Mouse (Mus musculus): ENCODE measurements around the gene Cacul1. TPM values are rescaled to one million over a fixed set of nuclear protein-coding genes. Genes with fewer than 3 reads are reported as not detected.
A peak's percentile ranks its signal among the peaks of the same experiment; 100 is the strongest.

Gene Cacul1
- total RNA-seq, 2 experiments from 2014 or later = 48.9 to 51.9 TPM

DNA sequence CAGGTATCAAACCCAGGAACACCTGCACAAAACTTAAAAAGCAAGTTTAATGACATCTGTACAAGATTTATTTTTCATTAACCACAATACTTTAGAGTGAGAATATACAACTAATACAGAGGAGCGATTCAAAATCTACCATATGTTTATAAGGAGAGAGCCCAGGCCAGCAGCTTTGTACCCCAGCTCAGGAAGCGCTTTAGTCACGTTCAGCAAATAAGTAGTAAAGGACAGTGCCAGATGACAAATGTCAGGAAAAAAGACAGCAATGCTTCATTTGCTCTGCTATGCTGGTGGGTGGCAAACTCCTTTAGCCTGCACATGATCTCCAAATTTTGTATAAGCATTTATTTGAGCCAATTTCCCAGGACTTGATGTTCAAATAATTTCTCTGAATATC, 56.1 kb downstream of the Cacul1 start:
- DNase-seq (ENCODE audit: low spot score in 2 of 2) = no peak
- no peak overlapping the region for H3K4me3 ChIP-seq
- TF ChIP-seq CTCF (conservative IDR thresholded peaks at IDR 0.05) = no peak
- no peak overlapping the region for H3K27ac ChIP-seq

DNA sequence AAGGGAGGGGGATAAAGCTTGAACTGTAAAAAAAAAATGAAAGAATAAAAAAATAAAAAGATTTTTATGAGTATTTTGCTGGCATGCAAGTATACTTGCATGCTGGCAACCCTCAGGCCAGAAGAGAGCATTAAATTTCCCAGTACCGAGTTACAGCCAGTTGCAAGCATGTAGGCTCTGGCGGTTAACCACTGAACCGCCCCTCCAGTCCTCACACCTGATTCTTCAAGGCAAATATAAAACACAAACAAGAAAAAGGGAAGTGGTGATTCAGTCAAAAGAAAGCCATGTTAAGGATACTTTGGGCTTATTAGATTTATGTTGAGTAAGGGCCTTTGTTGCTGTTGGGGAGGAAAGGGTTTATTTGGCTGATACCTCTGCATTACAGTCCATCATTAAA, 60.7 kb downstream of the Cacul1 start:
- DNase-seq (ENCODE audit: low spot score in 2 of 2) = no peak
- no peak for TF ChIP-seq CTCF (conservative IDR thresholded peaks at IDR 0.05)
- no peak overlapping the region for H3K4me3 ChIP-seq

GRCm38 (mm10) chr19:60515064-60515463, 65.8 kb downstream of the Cacul1 start:
- no peak overlapping the region for H3K4me3 ChIP-seq
- no peak for DNase-seq (ENCODE audit: low spot score in 2 of 2)
- H3K27ac ChIP-seq = no peak overlapping the region
- TF ChIP-seq CTCF (conservative IDR thresholded peaks at IDR 0.05) = no peak

More for the DNA sequence above, 60.7 kb downstream of the Cacul1 start:
- no peak overlapping the region for H3K27ac ChIP-seq

DNA sequence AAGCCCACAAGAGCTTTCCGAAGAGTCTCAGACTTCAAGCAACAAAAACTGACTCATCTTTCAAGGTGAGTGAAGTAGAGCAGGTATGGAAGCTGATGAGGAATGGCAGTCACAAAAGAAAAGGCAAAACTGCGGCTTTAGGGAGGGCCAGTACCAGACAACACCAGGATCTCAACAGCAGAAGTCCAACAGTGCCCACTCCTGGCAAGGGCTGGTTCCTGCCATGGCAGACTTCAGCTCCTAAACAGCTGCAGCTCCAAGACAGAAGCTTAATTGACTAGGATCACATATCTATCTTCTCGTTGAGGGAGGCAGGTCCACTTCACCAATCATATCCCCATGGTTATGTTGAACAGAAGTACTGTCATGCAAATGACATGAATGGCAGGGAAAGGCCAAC, 67.4 kb downstream of the Cacul1 start:
- TF ChIP-seq CTCF (conservative IDR thresholded peaks at IDR 0.05) = peak; percentile 77
- H3K4me3 ChIP-seq = no peak overlapping the region
- no peak overlapping the region for H3K27ac ChIP-seq
- DNase-seq (ENCODE audit: low spot score in 2 of 2) = peak in 1 of 2 experiments; percentile 48

- no peak for TF ChIP-seq CTCF (conservative IDR thresholded peaks at IDR 0.05)
- no peak for DNase-seq (ENCODE audit: low spot score in 2 of 2)
Observed at GRCm38 (mm10) chr19:60500209-60500608, 80.6 kb downstream of the Cacul1 start.

DNA sequence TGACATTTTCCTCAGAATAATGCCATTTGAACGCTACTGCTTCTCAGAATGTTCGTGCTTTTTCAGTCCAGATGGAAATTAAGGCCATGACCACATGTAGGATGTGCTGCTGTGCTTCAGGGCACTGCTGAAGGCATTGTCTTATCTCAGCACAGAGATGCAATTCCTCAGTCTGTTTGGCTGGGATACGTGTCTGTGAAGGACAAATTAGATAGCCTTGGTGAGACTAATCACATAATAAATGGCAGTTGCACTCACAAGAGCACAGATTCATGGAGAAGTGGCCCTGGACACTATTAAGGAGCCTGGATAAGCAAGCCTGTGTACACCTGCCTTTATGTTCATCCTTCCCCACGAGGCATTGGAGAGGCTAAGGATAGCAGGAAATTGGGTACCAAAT, 83.7 kb downstream of the Cacul1 start:
- no peak overlapping the region for H3K4me3 ChIP-seq
- TF ChIP-seq CTCF (conservative IDR thresholded peaks at IDR 0.05) = no peak

More at GRCm38 (mm10) chr19:60500209-60500608, 80.6 kb downstream of the Cacul1 start:
- Histone ChIP-seq H3K4me3 (no peak overlapping the region), H3K27ac (no peak overlapping the region)

DNA sequence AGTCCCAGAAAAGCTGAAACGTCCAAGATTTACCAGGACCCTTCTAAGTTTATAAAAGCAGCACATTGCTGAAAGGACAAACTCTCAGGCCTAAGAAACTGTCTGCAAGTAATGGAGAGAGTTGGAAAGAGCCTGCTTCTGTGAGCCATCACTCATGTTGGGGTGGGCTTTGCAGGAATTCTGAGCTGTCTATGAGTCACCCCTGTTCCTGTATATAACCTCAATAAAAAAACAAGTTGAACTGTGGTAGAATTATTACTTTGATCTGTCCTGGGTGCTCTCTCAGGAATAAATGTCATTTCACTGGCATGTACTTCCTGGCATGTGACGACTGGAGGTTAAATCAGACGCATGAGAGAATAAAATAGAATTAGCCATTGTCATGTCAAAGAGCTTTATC, 85.1 kb downstream of the Cacul1 start:
- TF ChIP-seq CTCF (conservative IDR thresholded peaks at IDR 0.05) = no peak

More for the DNA sequence above, 83.7 kb downstream of the Cacul1 start:
- H3K27ac ChIP-seq = no peak overlapping the region
- no peak for DNase-seq (ENCODE audit: low spot score in 2 of 2)

GRCm38 (mm10) chr19:60489566-60489965, 91.3 kb downstream of the Cacul1 start:
- DNase-seq (ENCODE audit: low spot score in 2 of 2) = no peak

More for the DNA sequence above, 85.1 kb downstream of the Cacul1 start:
- Histone ChIP-seq H3K27ac (no peak overlapping the region), H3K4me3 (no peak overlapping the region)
- no peak for DNase-seq (ENCODE audit: low spot score in 2 of 2)

DNA sequence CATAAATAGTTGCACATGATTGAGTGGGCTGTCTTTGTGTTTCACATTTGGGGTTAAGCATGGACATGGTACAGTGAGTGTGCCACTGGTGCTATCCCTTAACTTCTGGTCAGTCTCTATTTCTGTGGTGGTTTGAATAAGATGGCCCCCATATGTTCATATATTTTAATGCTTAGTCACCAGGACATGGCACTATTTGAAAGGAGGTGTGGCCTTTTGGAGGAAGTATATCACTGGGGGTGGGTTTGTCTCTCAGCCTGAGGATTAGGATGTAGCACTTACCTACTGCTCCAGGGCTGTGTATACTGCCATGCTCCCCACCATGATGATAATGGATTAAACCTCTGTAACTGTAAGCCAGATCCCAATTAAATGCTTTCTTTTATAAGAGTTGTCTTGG, 95.6 kb downstream of the Cacul1 start:
- no peak overlapping the region for H3K4me3 ChIP-seq
- TF ChIP-seq CTCF (conservative IDR thresholded peaks at IDR 0.05) = no peak
- H3K27ac ChIP-seq = no peak overlapping the region
- DNase-seq (ENCODE audit: low spot score in 2 of 2) = no peak

More at GRCm38 (mm10) chr19:60489566-60489965, 91.3 kb downstream of the Cacul1 start:
- Histone ChIP-seq H3K4me3 (no peak overlapping the region), H3K27ac (no peak overlapping the region)
- no peak for TF ChIP-seq CTCF (conservative IDR thresholded peaks at IDR 0.05)

DNA sequence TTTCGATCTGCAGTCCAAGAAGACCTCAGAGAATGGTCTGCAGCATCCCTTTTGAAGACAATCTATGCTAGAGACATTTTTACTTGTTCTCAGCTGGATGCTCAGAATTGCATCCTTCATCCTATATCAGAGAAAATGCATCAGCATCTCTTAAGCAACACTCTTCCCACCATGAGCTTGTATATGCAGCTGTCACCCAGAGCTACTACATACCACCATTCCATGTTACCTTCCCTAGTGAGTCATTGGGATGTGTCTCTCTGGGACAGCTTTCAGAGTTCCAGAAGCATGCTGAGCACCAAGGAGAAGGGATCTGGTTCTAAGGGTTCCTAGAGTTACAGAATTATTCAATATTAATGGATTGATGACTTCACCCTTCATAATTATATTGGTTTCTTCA, 102.0 kb downstream of the Cacul1 start:
- H3K27ac ChIP-seq = no peak overlapping the region
- TF ChIP-seq CTCF (conservative IDR thresholded peaks at IDR 0.05) = no peak
- H3K4me3 ChIP-seq = no peak overlapping the region
- no peak for DNase-seq (ENCODE audit: low spot score in 2 of 2)

DNA sequence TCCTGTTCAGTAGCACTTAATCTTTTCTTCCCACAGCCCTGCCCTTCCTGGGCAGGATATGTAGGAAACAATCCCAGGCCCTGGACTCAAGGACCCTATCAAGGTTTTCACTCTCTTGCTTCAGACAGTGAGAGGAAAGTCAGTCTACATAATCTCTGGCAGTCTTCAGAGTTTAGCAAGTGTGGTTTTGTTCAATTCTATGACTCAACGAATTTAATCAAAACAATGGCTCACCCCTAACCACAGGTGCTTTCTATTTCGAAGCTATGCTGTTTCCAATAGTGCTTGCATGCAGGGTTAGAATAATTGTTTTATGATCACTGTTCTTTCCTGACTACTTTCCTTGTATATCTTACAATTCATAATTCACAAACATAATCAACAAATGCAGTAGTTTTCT, 103.0 kb downstream of the Cacul1 start:
- Histone ChIP-seq H3K27ac (no peak overlapping the region), H3K4me3 (no peak overlapping the region)
- no peak for TF ChIP-seq CTCF (conservative IDR thresholded peaks at IDR 0.05)
- no peak for DNase-seq (ENCODE audit: low spot score in 2 of 2)

Small RNA genes lying within 50 kb of the gene (microRNA-seq; reads per million reads assigned to microRNA genes)
- gene Gm25238 = 0 reads per million in 2 experiments

Other genes with a start within 250 kb of the Cacul1 start
- under 1 TPM; 0.29 to 0.46 TPM for gene Prlhr, start 112.7 kb downstream of the Cacul1 start, total RNA-seq (2021)
- gene Nanos1, start 175.0 kb upstream of the Cacul1 start, total RNA-seq (2021) = 10 to 100 TPM; 14.8 to 16.8 TPM
- 100 to 1,000 TPM; 105 to 106 TPM for gene Eif3a, start 209.6 kb upstream of the Cacul1 start, total RNA-seq (2021)
- gene Fam45a, start 230.6 kb upstream of the Cacul1 start, total RNA-seq (2021) = 10 to 100 TPM; 42.7 to 47.7 TPM